Mouse (Mus musculus): ENCODE data around the gene Dennd5a. TPM values are rescaled to one million over a fixed set of nuclear protein-coding genes. Genes with fewer than 3 reads are reported as not detected.

The Dennd5a gene
- polyA plus RNA-seq, 1 experiment from 2014 or later: 38.0 TPM

DNA sequence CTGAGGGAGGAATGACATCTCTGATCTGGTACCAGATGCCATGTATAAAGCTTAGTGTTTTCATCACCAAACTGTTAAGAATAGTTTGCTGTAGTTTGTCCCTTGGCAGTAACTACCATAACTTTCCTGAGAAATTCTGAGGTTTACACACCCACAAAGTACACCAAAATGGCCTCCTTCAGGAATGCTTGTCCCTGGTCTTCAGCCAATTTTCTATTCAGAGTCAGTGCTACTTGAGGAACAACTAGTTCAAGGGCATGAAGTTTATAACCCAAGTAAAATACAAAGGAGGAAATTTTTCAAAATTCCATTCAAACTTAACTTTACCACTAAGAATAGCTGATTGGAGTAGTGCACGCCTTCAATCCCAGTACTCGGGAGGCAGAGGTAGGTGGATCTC lies 54.1 kb downstream of the Dennd5a start:
- H3K4me3 ChIP-seq: no peak overlapping the region
- H3K9ac ChIP-seq: no peak overlapping the region
- peaks cover 90% of the 10 kb centered on the region for H3K36me3 ChIP-seq
- no peak overlapping the region for H3K27ac ChIP-seq
- H3K9me3 ChIP-seq: no peaks in the 10 kb centered on the region
- no peaks in the 10 kb centered on the region for H3K4me1 ChIP-seq
- no peak for ATAC-seq (ENCODE audit: insufficient number of reproducible peaks, insufficient read depth, low FRiP score, low TSS enrichment, low read depth)
- H3K4me2 ChIP-seq: no peak overlapping the region
- no peaks in the 10 kb centered on the region for H3K27me3 ChIP-seq
- WGBS: 96% methylated on average over 2 of the region's 2 CpGs

DNA sequence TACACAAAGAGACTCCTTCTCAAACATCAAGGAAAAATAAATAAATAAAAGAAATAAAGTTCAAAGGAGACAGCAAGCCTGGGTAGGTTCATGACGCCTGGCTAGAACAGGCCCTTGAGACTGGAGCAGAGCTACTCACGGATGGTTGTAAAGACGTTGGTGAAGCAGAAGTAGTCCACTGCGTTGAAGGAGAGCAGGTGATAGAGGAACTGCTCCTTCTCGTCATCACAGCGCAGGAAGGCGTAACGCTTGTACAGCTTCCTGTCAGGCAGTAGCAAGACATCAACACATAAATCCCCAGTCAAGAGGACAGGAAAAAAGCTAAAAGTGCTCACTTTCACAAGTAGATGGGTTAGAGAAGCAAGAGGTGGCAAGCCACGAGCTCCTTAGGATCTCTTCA lies 59.3 kb downstream of the Dennd5a start:
- Histone ChIP-seq H3K4me3 (no peak overlapping the region), H3K9ac (no peak overlapping the region), H3K36me3 (peaks cover 97% of the 10 kb centered on the region), H3K9me3 (no peaks in the 10 kb centered on the region), H3K4me1 (no peaks in the 10 kb centered on the region), H3K27me3 (no peaks in the 10 kb centered on the region), H3K27ac (no peak overlapping the region), H3K4me2 (no peak overlapping the region)
- ATAC-seq (ENCODE audit: insufficient number of reproducible peaks, insufficient read depth, low FRiP score, low TSS enrichment, low read depth): no peak
- WGBS: 91% methylated on average over 9 of the region's 9 CpGs

DNA sequence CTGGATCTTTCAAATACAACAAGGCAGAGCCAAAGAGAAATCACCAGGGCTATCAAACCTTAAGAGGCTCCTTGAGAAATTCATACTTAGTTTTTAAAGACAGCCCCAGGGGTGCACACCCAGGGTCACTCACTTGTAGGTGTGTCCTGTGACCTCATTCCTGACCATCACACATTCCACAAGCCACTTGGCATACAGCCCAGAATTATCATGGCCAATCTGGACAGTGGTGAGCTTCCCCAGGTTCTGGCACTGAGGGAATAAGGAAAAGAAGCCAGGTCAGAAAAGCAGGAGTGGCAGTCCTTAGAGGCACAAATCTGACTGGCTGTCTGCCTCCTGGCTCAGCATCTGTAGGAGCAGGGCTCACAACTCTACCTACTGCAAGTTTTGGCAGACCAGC lies 61.4 kb downstream of the Dennd5a start:
- Histone ChIP-seq H3K9ac (no peak overlapping the region), H3K4me2 (no peak overlapping the region), H3K4me1 (no peaks in the 10 kb centered on the region), H3K27ac (no peak overlapping the region), H3K4me3 (no peak overlapping the region), H3K36me3 (peaks cover 100% of the 10 kb centered on the region), H3K9me3 (no peaks in the 10 kb centered on the region), H3K27me3 (no peaks in the 10 kb centered on the region)
- ATAC-seq (ENCODE audit: insufficient number of reproducible peaks, insufficient read depth, low FRiP score, low TSS enrichment, low read depth): no peak

GRCm38 (mm10) chr7:109892530-109892929 lies 67.7 kb downstream of the Dennd5a start:
- no peak for ATAC-seq (ENCODE audit: insufficient number of reproducible peaks, insufficient read depth, low FRiP score, low TSS enrichment, low read depth)
- Histone ChIP-seq H3K4me3 (no peak overlapping the region), H3K4me2 (no peak overlapping the region), H3K36me3 (peaks cover 76% of the 10 kb centered on the region), H3K9me3 (no peaks in the 10 kb centered on the region), H3K27me3 (no peaks in the 10 kb centered on the region), H3K4me1 (no peaks in the 10 kb centered on the region), H3K9ac (no peak overlapping the region), H3K27ac (no peak overlapping the region)
- WGBS: 46% methylated on average over 3 of the region's 3 CpGs

DNA sequence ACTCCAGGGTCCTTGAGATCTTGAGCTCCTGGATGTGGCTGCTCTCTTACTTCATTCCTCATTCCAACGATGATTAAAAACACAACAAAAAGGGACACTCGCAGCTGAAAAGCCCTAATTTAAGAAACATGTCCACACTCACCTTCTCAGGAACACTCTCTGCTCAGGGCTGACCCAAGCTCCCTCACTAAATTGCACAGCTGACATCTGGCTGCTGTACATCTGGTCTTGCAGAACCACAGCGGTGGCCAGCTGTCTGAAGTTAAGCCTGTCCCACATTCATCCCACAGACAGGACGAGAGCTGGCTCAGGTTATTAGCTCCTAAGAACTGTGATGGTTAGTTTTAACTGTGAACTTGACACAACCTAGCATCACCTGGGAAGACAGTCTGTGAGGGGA lies 68.5 kb downstream of the Dennd5a start:
- 70% methylated on average over 4 of the region's 4 CpGs for WGBS
- H3K9me3 ChIP-seq: 0 out of 2 replicates have a peak, but pooled peaks cover 1% of the 10 kb centered on the region

DNA sequence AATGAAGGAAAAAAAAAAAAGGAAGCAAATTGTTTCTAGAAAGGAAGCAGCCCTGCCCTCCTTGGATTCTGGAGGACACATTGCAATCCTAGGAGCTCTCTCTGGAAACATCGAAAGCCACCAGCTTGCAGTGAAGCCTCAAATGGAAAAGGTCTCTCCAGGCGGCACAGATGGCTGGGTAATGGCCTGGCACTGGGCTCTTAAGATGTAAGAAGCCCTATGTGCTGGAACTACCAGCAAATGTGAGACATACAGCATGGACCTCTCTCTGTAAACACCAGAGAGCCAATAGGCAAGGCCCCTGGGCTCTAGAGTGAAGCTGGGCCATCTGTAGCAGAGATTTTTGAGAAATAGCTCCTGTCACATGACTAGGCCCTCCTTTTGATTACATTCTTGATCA lies 70.0 kb downstream of the Dennd5a start:
- Histone ChIP-seq H3K36me3 (peaks cover 63% of the 10 kb centered on the region), H3K9ac (no peak overlapping the region), H3K4me1 (no peaks in the 10 kb centered on the region), H3K27me3 (no peaks in the 10 kb centered on the region), H3K4me2 (no peak overlapping the region), H3K9me3 (0 out of 2 replicates have a peak, but pooled peaks cover 2% of the 10 kb centered on the region), H3K4me3 (no peak overlapping the region), H3K27ac (no peak overlapping the region)
- ATAC-seq (ENCODE audit: insufficient number of reproducible peaks, insufficient read depth, low FRiP score, low TSS enrichment, low read depth): no peak
- 92% methylated on average over 2 of the region's 2 CpGs for WGBS

More for the DNA sequence above, 68.5 kb downstream of the Dennd5a start:
- Histone ChIP-seq H3K4me3 (no peak overlapping the region), H3K27me3 (no peaks in the 10 kb centered on the region), H3K27ac (no peak overlapping the region), H3K36me3 (peaks cover 76% of the 10 kb centered on the region), H3K4me1 (no peaks in the 10 kb centered on the region), H3K4me2 (no peak overlapping the region), H3K9ac (no peak overlapping the region)
- ATAC-seq (ENCODE audit: insufficient number of reproducible peaks, insufficient read depth, low FRiP score, low TSS enrichment, low read depth): no peak

DNA sequence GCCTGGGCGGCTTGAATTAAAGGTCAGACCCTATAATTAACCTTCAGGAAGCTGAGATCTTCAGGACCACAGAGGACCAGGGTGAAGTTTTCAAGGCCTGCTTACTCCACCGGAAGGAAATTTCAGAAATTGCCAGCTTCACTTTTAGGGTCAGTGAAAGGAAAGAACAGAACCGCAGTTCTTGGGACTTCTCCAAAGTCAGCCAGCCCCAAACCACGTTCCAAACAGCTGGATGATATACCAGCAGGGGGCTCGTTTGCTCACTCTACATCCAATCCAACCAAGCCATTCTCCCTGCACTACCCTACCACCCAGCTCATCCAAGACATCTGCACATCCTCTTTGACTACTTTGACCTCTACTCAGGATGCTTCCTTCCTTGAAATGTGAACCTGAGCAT lies 71.0 kb downstream of the Dennd5a start:
- Histone ChIP-seq H3K4me3 (no peak overlapping the region), H3K4me1 (no peaks in the 10 kb centered on the region), H3K27ac (no peak overlapping the region), H3K4me2 (no peak overlapping the region), H3K36me3 (peaks cover 53% of the 10 kb centered on the region), H3K9ac (no peak overlapping the region), H3K27me3 (no peaks in the 10 kb centered on the region), H3K9me3 (0 out of 2 replicates have a peak, but pooled peaks cover 2% of the 10 kb centered on the region)
- ATAC-seq (ENCODE audit: insufficient number of reproducible peaks, insufficient read depth, low FRiP score, low TSS enrichment, low read depth): no peak
- WGBS: 52% methylated on average over 5 of the region's 5 CpGs

- H3K9ac ChIP-seq: no peak overlapping the region
- no peak overlapping the region for H3K27ac ChIP-seq
- no peak for ATAC-seq (ENCODE audit: insufficient number of reproducible peaks, insufficient read depth, low FRiP score, low TSS enrichment, low read depth)
- WGBS: 88% methylated on average over 1 of the region's 1 CpGs
- H3K27me3 ChIP-seq: no peaks in the 10 kb centered on the region
- H3K4me1 ChIP-seq: no peaks in the 10 kb centered on the region
- H3K4me2 ChIP-seq: no peak overlapping the region
- H3K9me3 ChIP-seq: 0 out of 2 replicates have a peak, but pooled peaks cover 2% of the 10 kb centered on the region
- H3K36me3 ChIP-seq: peaks cover 29% of the 10 kb centered on the region
- H3K4me3 ChIP-seq: no peak overlapping the region
These were observed 74.0 kb downstream of the Dennd5a start for GRCm38 (mm10) chr7:109886249-109886648.

DNA sequence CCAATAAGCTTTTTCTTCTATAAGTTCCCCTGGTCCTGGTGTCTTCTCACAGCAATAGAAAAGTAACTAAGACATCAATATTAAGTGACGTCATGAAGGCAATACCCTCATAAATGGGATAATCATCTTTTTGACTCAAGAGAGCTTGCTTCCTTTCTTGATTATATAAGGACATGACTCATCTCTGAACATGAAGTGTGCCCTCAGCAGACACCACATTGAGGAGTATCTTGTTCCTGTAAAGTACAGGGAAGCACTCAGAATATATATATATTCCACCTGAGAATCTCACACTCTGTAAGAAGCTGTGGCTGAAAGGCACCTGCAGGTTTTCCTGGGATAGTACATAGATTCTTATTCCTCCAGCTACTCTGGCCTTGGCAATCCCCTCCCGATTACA lies 77.7 kb downstream of the Dennd5a start:
- no peak for ATAC-seq (ENCODE audit: insufficient number of reproducible peaks, insufficient read depth, low FRiP score, low TSS enrichment, low read depth)
- WGBS: 92% methylated on average over 2 of the region's 2 CpGs
- H3K4me3 ChIP-seq: no peak overlapping the region

GRCm38 (mm10) chr7:109881561-109882099 lies 78.6 kb downstream of the Dennd5a start:
- Histone ChIP-seq H3K36me3 (peaks cover under 1% of the 10 kb centered on the region), H3K4me1 (no peaks in the 10 kb centered on the region), H3K27me3 (no peaks in the 10 kb centered on the region), H3K4me2 (no peak overlapping the region), H3K4me3 (no peak overlapping the region), H3K9ac (no peak overlapping the region), H3K27ac (no peak overlapping the region), H3K9me3 (no peaks in the 10 kb centered on the region)
- ATAC-seq (ENCODE audit: insufficient number of reproducible peaks, insufficient read depth, low FRiP score, low TSS enrichment, low read depth): no peak
- WGBS: 53% methylated on average over 2 of the region's 2 CpGs

More for the DNA sequence above, 77.7 kb downstream of the Dennd5a start:
- Histone ChIP-seq H3K36me3 (peaks cover 10% of the 10 kb centered on the region), H3K27me3 (no peaks in the 10 kb centered on the region), H3K9ac (no peak overlapping the region), H3K4me1 (no peaks in the 10 kb centered on the region), H3K4me2 (no peak overlapping the region), H3K27ac (no peak overlapping the region), H3K9me3 (0 out of 2 replicates have a peak, but pooled peaks cover 2% of the 10 kb centered on the region)

- no peaks in the 10 kb centered on the region for H3K9me3 ChIP-seq
- H3K4me2 ChIP-seq: no peak overlapping the region
- H3K27me3 ChIP-seq: no peaks in the 10 kb centered on the region
- no peak overlapping the region for H3K9ac ChIP-seq
- no peak overlapping the region for H3K27ac ChIP-seq
- no peaks in the 10 kb centered on the region for H3K4me1 ChIP-seq
- no peak overlapping the region for H3K4me3 ChIP-seq
- 51% methylated on average over 12 of the region's 12 CpGs for WGBS
- ATAC-seq (ENCODE audit: insufficient number of reproducible peaks, insufficient read depth, low FRiP score, low TSS enrichment, low read depth): no peak
- no peaks in the 10 kb centered on the region for H3K36me3 ChIP-seq
These were observed 81.1 kb downstream of the Dennd5a start for GRCm38 (mm10) chr7:109879158-109879557.

GRCm38 (mm10) chr7:109876085-109876484 lies 84.2 kb downstream of the Dennd5a start:
- no peaks in the 10 kb centered on the region for H3K4me1 ChIP-seq
- no peaks in the 10 kb centered on the region for H3K36me3 ChIP-seq
- H3K9ac ChIP-seq: no peak overlapping the region
- no peak overlapping the region for H3K4me2 ChIP-seq
- ATAC-seq (ENCODE audit: insufficient number of reproducible peaks, insufficient read depth, low FRiP score, low TSS enrichment, low read depth): no peak
- no peak overlapping the region for H3K27ac ChIP-seq
- 76% methylated on average over 8 of the region's 8 CpGs for WGBS
- no peaks in the 10 kb centered on the region for H3K27me3 ChIP-seq
- no peaks in the 10 kb centered on the region for H3K9me3 ChIP-seq
- H3K4me3 ChIP-seq: no peak overlapping the region

Data from embryonic facial prominence, embryonic 13.5 days (tissue).